Comparison of ENCODE assay signal across 9 mouse cellular contexts in the genomic region with DNA sequence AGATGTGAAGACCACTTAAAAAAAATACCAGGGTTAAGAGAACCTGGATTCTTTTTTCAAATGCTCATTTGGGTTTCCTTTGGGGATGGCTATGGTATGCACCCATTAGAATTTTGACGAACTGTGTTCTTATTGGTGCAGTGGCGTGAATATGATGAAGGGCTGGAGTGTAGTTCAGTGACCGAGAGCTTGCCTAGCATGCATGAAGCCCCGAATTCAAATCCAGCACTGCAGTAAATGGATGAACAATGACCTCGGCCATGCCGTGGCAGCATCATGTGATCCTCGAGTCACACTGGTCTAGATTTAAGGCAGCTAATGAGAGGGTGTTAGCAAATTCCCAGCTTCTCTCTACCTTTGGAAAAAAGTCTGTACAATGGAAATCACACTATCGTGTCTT.
DNase-seq lines count a peak whose midpoint lies in the region; ATAC-seq and TF ChIP-seq lines count a peak whose summit lies in the region.
"Had no signal": no experiment of that assay in that cellular context is flagged by ENCODE, and none has a peak within 500 bp of the region (broad histone marks: within the 10 kb centered on the region; RNA-seq: fewer than 3 reads in every experiment).

No protein-coding gene starts in this region.

- H3K4me1 ChIP-seq in forebrain, embryonic 14.5 days (ENCODE audit: control insufficient read depth, insufficient read depth, low read length): peaks cover 31% of the 10 kb centered on the region
- peaks cover 17% of the 10 kb centered on the region; the same call in 1 of the 2 replicates for H3K4me1 ChIP-seq in intestine, embryonic 16.5 days (ENCODE audit: control insufficient read depth, insufficient read depth, low read length)
- peaks cover 9% of the 10 kb centered on the region for H3K4me1 ChIP-seq in olfactory bulb, adult 2 months (ENCODE audit: control insufficient read depth, insufficient read depth, low read length)
- H3K4me1 ChIP-seq: liver, embryonic 12.5 days had no signal

- no peaks in the 10 kb centered on the region for H3K9me3 ChIP-seq in forebrain, embryonic 14.5 days (replicated peaks; ENCODE audit: control insufficient read depth, low read length)
- H3K9me3 ChIP-seq in intestine, embryonic 16.5 days (ENCODE audit: control insufficient read depth, low read length): no peaks in the 10 kb centered on the region
- H3K9me3 ChIP-seq: G1E; liver, embryonic 12.5 days had no signal

- peak overlapping the region; percentile 40 for H3K4me2 ChIP-seq in forebrain, embryonic 14.5 days (ENCODE audit: low read length)
- H3K4me2 ChIP-seq in intestine, embryonic 16.5 days (ENCODE audit: low read depth, low read length): no peak overlapping the region

- no peak for DNase-seq in layer of hippocampus, adult 2 months (ENCODE audit: low spot score in 2 of 2)
- no peak for DNase-seq in layer of hippocampus, postnatal 36 days
- DNase-seq in forebrain, embryonic 14.5 days (ENCODE audit: low spot score): no peak
- no peak for DNase-seq in ovary, adult 18-20 months (ENCODE audit: low spot score)

- TF ChIP-seq CTCF in layer of hippocampus, adult 2 months (conservative IDR thresholded peaks at IDR 0.05): no peak
- no peak for TF ChIP-seq CTCF in olfactory bulb, adult 2 months (IDR thresholded peaks at IDR 0.05; ENCODE audit: insufficient read depth, low read depth, low read length)

- no peak for TF ChIP-seq POLR2A in olfactory bulb, adult 2 months (IDR thresholded peaks at IDR 0.05; ENCODE audit: insufficient read depth, low read depth, low read length)

- no peak for ATAC-seq in forebrain, embryonic 14.5 days
- no peak for ATAC-seq in intestine, embryonic 16.5 days
- ATAC-seq in CD4-positive, CD25-positive, alpha-beta regulatory T cell, adult 4 months: no peak
- ATAC-seq: liver, embryonic 12.5 days had no signal

- no peaks in the 10 kb centered on the region for H3K36me3 ChIP-seq in forebrain, embryonic 14.5 days (ENCODE audit: control insufficient read depth, insufficient read depth, low read length)
- no peaks in the 10 kb centered on the region for H3K36me3 ChIP-seq in intestine, embryonic 16.5 days (ENCODE audit: control insufficient read depth, insufficient read depth, low read length)
- H3K36me3 ChIP-seq: G1E; liver, embryonic 12.5 days had no signal

- H3K27me3 ChIP-seq in forebrain, embryonic 14.5 days (replicated peaks; ENCODE audit: control insufficient read depth, insufficient read depth, low read length): no peaks in the 10 kb centered on the region
- no peaks in the 10 kb centered on the region for H3K27me3 ChIP-seq in intestine, embryonic 16.5 days (replicated peaks; ENCODE audit: control insufficient read depth, insufficient read depth, low read length)
- H3K27me3 ChIP-seq: liver, embryonic 12.5 days had no signal

- H3K4me3 ChIP-seq in layer of hippocampus, adult 2 months: peak overlapping the region; percentile 39; the same call in 1 of the 2 replicates
- no peak overlapping the region for H3K4me3 ChIP-seq in forebrain, embryonic 14.5 days (ENCODE audit: low read depth, low read length)
- no peak overlapping the region for H3K4me3 ChIP-seq in intestine, embryonic 16.5 days (ENCODE audit: low read length)
- H3K4me3 ChIP-seq in olfactory bulb, adult 2 months (ENCODE audit: insufficient read depth, low read depth, low read length): no peak overlapping the region
- H3K4me3 ChIP-seq: liver, embryonic 12.5 days had no signal

- WGBS in forebrain, embryonic 14.5 days: 73% methylated on average over 8 of the region's 8 CpGs
- WGBS in intestine, embryonic 16.5 days: 78% methylated on average over 8 of the region's 8 CpGs
- 43% methylated on average over 8 of the region's 8 CpGs for WGBS in olfactory bulb, adult 2 months

- H3K27ac ChIP-seq in layer of hippocampus, adult 2 months: peak overlapping the region; percentile 92
- peak overlapping the region; percentile 97 for H3K27ac ChIP-seq in forebrain, embryonic 14.5 days (ENCODE audit: low read depth, low read length)
- peak overlapping the region; percentile 83; the same call in 1 of the 2 replicates for H3K27ac ChIP-seq in intestine, embryonic 16.5 days (ENCODE audit: low read length)
- H3K27ac ChIP-seq in olfactory bulb, adult 2 months (ENCODE audit: insufficient read depth, low read depth, low read length): peak overlapping the region; percentile 78

- no peak overlapping the region for H3K9ac ChIP-seq in forebrain, embryonic 14.5 days (ENCODE audit: low read length)
- H3K9ac ChIP-seq in intestine, embryonic 16.5 days (ENCODE audit: low read depth, low read length): no peak overlapping the region
- H3K9ac ChIP-seq: liver, embryonic 12.5 days had no signal
